In genomic region chr11:121647321-121647720, GRCm38 (mm10) we compare ENCODE assay signal across 29 mouse cellular contexts. TPM values are rescaled to one million over a fixed set of nuclear protein-coding genes. Genes with fewer than 3 reads are reported as not detected.
A peak's percentile ranks its signal among the peaks of the same experiment; 100 is the strongest.
DNase-seq lines count a peak whose midpoint lies in the region; ATAC-seq lines count a peak whose summit lies in the region.
"Had no signal": no experiment of that assay in that cellular context is flagged by ENCODE, and none has a peak within 500 bp of the region (broad histone marks: within the 10 kb centered on the region; RNA-seq: fewer than 3 reads in every experiment).

No protein-coding gene starts in this region.

- no peaks in the 10 kb centered on the region for H3K27me3 ChIP-seq in heart, embryonic 12.5 days (replicated peaks)
- H3K27me3 ChIP-seq in forebrain, embryonic 16.5 days (replicated peaks; ENCODE audit: control insufficient read depth, insufficient read depth, low read length) = no peaks in the 10 kb centered on the region
- H3K27me3 ChIP-seq: heart, embryonic 15.5 days; hindbrain, embryonic 12.5 days; intestine, embryonic 15.5 days; midbrain, embryonic 15.5 days had no signal

- H3K4me2 ChIP-seq in heart, embryonic 12.5 days = no peak overlapping the region
- no peak overlapping the region for H3K4me2 ChIP-seq in forebrain, embryonic 16.5 days (ENCODE audit: low read length)
- H3K4me2 ChIP-seq: heart, embryonic 15.5 days; hindbrain, embryonic 12.5 days; intestine, embryonic 15.5 days; midbrain, embryonic 15.5 days had no signal

- no peak for ATAC-seq in heart, embryonic 12.5 days (ENCODE audit: insufficient number of reproducible peaks, low FRiP score)
- ATAC-seq in forebrain, embryonic 16.5 days = no peak
- ATAC-seq: hindbrain, postnatal 0 days; intestine, embryonic 15.5 days; midbrain, embryonic 15.5 days had no signal

- peaks cover 11% of the 10 kb centered on the region for H3K4me1 ChIP-seq in heart, embryonic 12.5 days (replicated peaks)
- no peaks in the 10 kb centered on the region for H3K4me1 ChIP-seq in forebrain, embryonic 16.5 days (replicated peaks; ENCODE audit: control insufficient read depth, insufficient read depth, low read length)
- H3K4me1 ChIP-seq: hindbrain, embryonic 12.5 days; intestine, embryonic 15.5 days; midbrain, embryonic 10.5 days; midbrain, embryonic 15.5 days had no signal

- no peaks in the 10 kb centered on the region for H3K9me3 ChIP-seq in heart, embryonic 12.5 days (replicated peaks)
- no peaks in the 10 kb centered on the region for H3K9me3 ChIP-seq in forebrain, embryonic 16.5 days (ENCODE audit: control insufficient read depth, low read length)
- H3K9me3 ChIP-seq: heart, embryonic 15.5 days; hindbrain, embryonic 12.5 days; intestine, embryonic 15.5 days; midbrain, embryonic 10.5 days; midbrain, embryonic 15.5 days had no signal

- 54% methylated on average over 9 of the region's 9 CpGs for WGBS in heart, embryonic 12.5 days
- 90% methylated on average over 9 of the region's 9 CpGs for whole genome bisulfite sequencing in forebrain, embryonic 16.5 days

- H3K27ac ChIP-seq in heart, embryonic 12.5 days (ENCODE audit: poor library complexity, severe bottlenecking) = no peak overlapping the region
- no peak overlapping the region for H3K27ac ChIP-seq in forebrain, embryonic 16.5 days (ENCODE audit: low read length)
- H3K27ac ChIP-seq: heart, embryonic 15.5 days; hindbrain, embryonic 12.5 days; hindbrain, postnatal 0 days; intestine, embryonic 15.5 days; kidney, postnatal 0 days; liver, embryonic 14.5 days; midbrain, embryonic 10.5 days; midbrain, embryonic 15.5 days had no signal

- DNase-seq in heart, adult 11 months = peak; percentile 80
- peak; percentile 64 for DNase-seq in 3134 (ENCODE audit: extremely low read depth, insufficient read length, low spot score)
- DNase-seq in NIH3T3 (ENCODE audit: low read depth) = peak; percentile 67
- peak; percentile 29 for DNase-seq in fibroblast of lung, adult 2 months (ENCODE audit: low read depth)
- DNase-seq in urinary bladder, adult 18-20 months (ENCODE audit: low spot score in 2 of 2) = no peak
- DNase-seq: adrenal gland, postnatal 25 days; cerebellum, adult 18-20 months; cerebellum, postnatal 14 days; gastrocnemius, postnatal 25 days; heart, postnatal 36 days; kidney, adult 8-10 months; kidney, postnatal 4 days; left cerebral cortex, postnatal 4 days; liver; lung, adult 2 months; lung, postnatal 14 days; right cerebral cortex, adult 18-20 months; spleen, adult 18-20 months; thymus, postnatal 14 days had no signal

- no peak overlapping the region for H3K9ac ChIP-seq in heart, embryonic 12.5 days
- no peak overlapping the region for H3K9ac ChIP-seq in forebrain, embryonic 16.5 days (replicated peaks; ENCODE audit: low read depth, low read length)
- H3K9ac ChIP-seq: heart, embryonic 15.5 days; hindbrain, embryonic 12.5 days; intestine, embryonic 15.5 days; liver, embryonic 14.5 days; midbrain, embryonic 15.5 days had no signal

- H3K36me3 ChIP-seq in heart, embryonic 12.5 days = peaks cover 16% of the 10 kb centered on the region; the same call in 1 of the 2 replicates
- H3K36me3 ChIP-seq in forebrain, embryonic 16.5 days (ENCODE audit: control insufficient read depth, insufficient read depth) = no peaks in the 10 kb centered on the region
- H3K36me3 ChIP-seq: heart, embryonic 15.5 days; hindbrain, embryonic 12.5 days; intestine, embryonic 15.5 days; midbrain, embryonic 15.5 days had no signal

- H3K4me3 ChIP-seq in heart, embryonic 12.5 days = no peak overlapping the region
- no peak overlapping the region for H3K4me3 ChIP-seq in forebrain, embryonic 16.5 days (replicated peaks; ENCODE audit: low read length)
- H3K4me3 ChIP-seq: heart, embryonic 15.5 days; hindbrain, embryonic 12.5 days; intestine, embryonic 15.5 days; midbrain, embryonic 10.5 days; midbrain, embryonic 15.5 days had no signal

RNA-seq across cellular contexts. Expression of gene B3gntl1, which starts 25.6 kb away (rescaled TPM):
- polyA plus RNA-seq in heart, embryonic 12.5 days (2016; fragmentation: Nextera tagmentation; extraction: Ambion mirVana) = 5.9 and 7.7 TPM in 2 replicates
- polyA plus RNA-seq in forebrain, embryonic 16.5 days (2015; fragmentation: Nextera tagmentation; extraction: Ambion mirVana) = 7.4 and 7.8 TPM in 2 replicates

RNA-seq across cellular contexts. Expression of gene Metrnl, which starts 54.0 kb away (rescaled TPM):
- 8.4 and 8.9 TPM in 2 replicates for polyA plus RNA-seq in heart, embryonic 12.5 days (2016; fragmentation: Nextera tagmentation; extraction: Ambion mirVana)
- polyA plus RNA-seq in forebrain, embryonic 16.5 days (2015; fragmentation: Nextera tagmentation; extraction: Ambion mirVana) = 6.0 and 6.3 TPM in 2 replicates

Comparison
In these comparisons a context has a peak if more than half of its experiments do, and no peak if none do; other contexts are left out.
1. DNase-seq: peak in heart, adult 11 months (single experiment), 3134 (single experiment), NIH3T3 (single experiment) and fibroblast of lung, adult 2 months (single experiment); none in urinary bladder, adult 18-20 months (0 of 2).